Mouse (Mus musculus): ENCODE data around the gene Gnat2.

Gnat2 gene

GRCm38 (mm10) chr3:108121101-108121500 lies 28.5 kb downstream of the Gnat2 start:
- no peak for DNase-seq

DNA sequence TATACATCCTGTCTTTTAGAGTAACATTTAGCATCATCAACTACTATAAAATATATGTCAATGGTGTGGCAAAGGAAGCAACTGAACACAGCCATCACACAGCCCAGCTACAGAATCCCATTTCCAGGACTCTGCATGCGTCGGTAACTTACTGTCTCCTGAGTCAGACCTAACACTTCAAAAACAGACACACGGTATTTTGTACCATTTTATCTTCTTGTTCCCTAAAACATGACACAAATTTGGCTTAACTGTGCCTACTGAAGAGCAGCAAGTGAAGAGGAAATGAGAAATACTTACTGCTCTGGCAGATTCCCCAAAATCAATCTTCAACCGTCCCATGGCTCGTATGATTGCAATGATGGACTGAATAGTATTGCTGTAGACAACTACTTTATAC lies 30.7 kb downstream of the Gnat2 start:
- no peak for DNase-seq

DNA sequence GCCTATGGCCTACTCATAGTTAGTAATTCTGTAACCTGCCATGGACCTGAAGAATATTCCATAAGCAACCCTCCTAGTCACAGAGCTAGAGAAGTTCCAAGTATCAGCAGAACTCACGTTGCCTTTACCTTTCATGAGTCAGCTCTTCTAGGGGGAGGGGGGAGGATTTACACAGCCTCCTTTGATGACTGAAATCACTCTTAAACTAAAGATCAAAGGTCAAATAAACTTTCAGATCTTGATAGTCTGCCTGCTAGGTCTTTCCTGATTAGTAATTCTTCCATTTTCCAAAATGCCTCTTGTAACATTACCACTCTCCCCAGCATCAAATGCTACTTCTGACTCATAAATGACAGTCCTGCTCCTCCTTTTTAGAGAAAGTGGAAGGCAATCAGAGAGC lies 31.5 kb downstream of the Gnat2 start:
- DNase-seq = no peak

DNA sequence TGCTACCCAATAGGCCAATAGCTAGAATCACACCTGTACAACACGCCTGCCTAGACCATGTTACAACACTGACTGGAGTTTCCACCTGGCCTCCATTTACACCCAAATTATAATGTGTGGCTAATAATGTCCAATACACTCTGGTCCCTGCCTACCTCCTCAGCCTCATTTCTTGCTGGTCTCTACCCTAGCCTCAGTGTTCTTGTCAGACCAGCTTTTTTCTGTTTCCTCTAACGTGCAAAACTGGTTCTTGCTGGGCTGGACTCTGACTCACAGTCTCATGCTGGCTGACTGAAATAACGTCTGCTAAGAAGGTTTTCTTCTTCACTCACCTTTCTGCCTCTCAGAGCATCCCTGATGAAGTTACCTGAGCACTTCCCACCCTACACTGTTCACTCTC lies 33.7 kb downstream of the Gnat2 start:
- no peak for DNase-seq

GRCm38 (mm10) chr3:108128520-108128919 lies 35.9 kb downstream of the Gnat2 start:
- no peak for DNase-seq

- no peak for DNase-seq
Observed at GRCm38 (mm10) chr3:108129367-108129766, 36.8 kb downstream of the Gnat2 start.

DNA sequence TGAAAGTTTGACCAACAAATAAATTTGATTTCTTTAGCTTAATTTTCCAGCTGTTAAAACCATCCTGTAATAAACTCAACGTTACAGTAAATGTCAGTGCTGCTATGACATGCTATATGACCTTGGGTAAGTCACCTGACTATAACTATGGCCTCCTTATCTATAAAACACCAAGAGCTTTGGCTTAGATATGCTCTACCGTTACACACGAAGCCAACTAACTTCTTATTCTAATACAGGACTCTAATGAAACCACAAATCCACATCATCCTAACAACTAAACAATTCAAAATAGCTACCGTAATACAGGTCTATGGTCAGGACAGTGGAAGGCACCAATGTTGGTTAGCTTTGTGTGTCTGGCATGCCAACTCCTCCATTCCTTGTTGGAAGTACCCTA lies 37.2 kb downstream of the Gnat2 start:
- no peak for DNase-seq

DNA sequence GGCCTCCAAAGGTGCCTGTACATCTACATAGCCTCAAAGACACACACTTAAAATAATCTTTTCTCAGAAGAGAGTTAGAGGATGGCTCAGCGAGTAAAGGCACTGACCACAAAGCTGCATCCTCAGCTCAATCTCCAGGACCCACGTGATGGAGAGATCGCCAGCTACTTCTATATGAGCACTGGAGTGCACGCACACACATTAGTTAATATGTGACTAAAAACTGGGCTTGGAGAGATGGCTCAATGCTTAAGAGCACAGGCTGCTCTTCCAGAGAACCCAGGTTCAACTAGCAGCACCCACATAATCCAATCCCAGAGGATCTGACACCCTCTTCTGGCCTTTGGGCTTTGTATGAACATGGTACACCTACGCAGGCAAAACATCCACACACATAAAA lies 38.6 kb downstream of the Gnat2 start:
- DNase-seq = no peak

GRCm38 (mm10) chr3:108131821-108132220 lies 39.2 kb downstream of the Gnat2 start:
- DNase-seq = no peak

GRCm38 (mm10) chr3:108132484-108132883 lies 39.9 kb downstream of the Gnat2 start:
- DNase-seq = no peak

- no peak for DNase-seq
Observed at GRCm38 (mm10) chr3:108134701-108135100, 42.1 kb downstream of the Gnat2 start.

DNA sequence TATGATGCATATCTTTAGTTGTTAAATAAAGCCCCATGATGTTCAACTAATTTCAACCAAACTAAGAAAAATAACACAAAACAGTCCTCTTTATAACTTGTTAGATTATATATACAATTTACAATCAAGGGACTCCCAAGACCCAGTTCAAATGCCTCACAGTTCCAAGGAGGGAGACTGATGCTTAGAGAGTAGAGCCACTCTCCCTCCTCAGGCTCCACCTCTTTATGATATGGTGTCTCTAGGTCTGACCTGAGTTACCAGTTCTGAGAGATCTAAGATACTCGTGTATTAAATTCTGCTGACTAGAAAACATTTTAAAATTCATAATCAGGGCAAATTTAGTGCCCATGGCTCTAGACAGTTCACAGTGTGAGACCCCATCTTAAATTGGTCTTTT lies 46.5 kb downstream of the Gnat2 start:
- no peak for DNase-seq

GRCm38 (mm10) chr3:108140786-108141185 lies 48.2 kb downstream of the Gnat2 start:
- no peak for DNase-seq

DNA sequence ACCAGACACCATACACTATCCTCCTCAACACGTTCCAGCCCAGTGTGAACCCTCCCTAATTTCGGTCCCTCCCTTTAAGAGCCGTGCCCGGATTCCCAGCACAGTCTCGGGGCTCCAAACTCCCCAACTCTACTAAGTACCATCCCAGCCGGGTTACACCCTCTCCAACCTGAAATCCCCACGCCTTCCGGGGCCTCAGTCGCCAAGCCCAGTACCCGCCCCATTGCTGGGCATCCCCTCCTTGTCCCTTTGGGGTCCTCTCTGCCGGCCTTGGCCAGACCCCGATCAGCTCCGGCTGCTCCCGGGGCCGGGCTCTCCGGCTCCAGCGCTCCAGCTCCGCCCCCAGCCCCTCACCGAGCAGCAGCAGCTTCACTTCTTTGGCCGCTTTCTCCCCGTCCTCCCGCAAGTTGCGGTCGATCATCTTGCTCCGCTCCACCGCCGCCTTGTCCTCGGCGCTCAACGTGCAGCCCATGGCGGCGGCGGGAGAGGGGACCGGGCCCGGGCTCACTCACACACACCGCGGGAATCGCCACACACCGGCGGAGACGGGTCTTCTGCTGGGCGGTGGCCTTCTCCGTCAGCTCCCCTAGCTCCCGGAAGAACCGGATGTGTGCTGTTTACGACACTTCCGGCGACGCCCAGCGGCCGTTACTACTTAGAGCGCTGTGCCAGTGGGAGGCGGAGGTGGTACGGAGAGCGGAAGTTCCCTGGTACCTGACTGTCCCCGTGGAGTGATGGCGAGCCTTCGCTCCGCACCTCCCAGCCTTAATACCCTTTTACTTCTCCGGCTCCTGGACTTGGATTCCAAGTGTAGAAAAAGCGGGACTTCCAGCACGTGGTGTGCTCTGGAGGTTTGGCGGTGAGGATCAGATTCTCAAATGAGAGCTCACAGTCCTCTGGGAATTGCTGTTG lies 53.2 kb downstream of the Gnat2 start, which contains the start of gene Gnai3:
Gene Gnai3 (minus strand): TSS at position 613 of the 912 bp plus-strand sequence.
- DNase-seq = peak; percentile 94 to 95

GRCm38 (mm10) chr3:108146671-108147070 lies 54.1 kb downstream of the Gnat2 start:
- no peak for DNase-seq

DNA sequence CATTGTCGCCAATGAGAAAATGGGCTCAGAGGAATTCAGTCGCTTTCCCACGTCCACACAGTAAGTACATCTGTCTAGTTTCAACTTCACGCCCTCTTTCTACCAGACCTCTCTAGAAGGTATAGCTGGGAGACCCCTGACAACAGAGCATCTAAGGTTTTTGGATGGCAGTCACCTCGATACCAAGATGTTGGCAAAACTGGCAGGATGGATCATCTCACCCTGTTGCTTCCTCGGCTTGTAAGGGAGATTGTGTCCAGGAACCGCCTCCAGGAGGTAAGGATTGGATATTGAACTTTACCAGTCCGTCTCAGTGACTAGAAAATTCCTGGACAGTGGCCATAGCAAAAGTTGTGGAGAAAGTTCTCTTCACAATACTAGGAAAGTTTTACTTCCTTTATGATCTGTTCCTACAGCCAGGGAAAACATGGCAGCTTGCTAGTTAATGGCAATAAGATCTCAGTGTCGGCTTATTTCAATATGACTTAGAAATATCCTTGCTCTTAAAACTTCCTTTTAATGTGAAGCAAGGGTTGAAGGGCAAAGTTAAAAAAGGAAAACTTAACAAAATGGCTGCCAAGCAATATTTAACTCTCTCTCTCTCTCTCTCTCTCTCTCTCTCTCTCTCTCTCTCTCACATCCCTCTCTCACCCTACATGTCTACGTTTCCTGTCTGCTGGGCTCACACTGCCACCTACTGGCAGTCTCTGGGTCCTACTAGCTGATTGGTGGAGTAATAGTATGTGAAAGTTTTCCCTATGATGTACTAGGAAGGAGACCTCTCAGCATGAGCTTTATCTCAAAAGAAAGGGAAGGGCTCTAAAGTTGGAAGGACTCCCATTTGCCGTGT lies 55.0 kb downstream of the Gnat2 start:
- DNase-seq = peak; percentile 84 to 88

Measured in lung, adult 18-20 months (tissue).